Mouse (Mus musculus) ovary, postnatal 14 days (tissue): ENCODE results near the gene Nenf.

ENCODE experiments used
- DNase-seq: peaks from one replicate; pipeline ENCODE4 v3.0.0; 2022; ENCODE audit warnings: low spot score

Gene Nenf

DNA sequence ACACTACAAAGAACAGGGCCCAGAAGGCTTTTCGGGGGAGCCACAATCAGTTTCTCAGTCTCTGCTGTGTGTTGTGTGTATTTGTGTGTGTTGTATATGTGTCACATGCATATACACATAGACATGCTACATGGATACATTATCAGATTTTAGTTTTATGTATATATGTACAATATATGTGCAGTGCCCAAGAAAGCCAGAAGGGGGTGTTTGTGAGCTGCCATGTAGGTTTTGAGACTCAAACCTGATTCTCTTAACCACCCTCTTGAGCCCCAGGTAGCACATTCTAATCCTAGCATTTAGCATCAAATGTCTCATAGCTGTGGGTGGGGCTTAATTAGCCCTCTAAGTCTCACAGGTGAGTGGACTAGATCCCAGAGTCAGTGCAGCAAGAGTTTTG is 35.7 kb downstream of the Nenf start:
- DNase-seq: no peak

DNA sequence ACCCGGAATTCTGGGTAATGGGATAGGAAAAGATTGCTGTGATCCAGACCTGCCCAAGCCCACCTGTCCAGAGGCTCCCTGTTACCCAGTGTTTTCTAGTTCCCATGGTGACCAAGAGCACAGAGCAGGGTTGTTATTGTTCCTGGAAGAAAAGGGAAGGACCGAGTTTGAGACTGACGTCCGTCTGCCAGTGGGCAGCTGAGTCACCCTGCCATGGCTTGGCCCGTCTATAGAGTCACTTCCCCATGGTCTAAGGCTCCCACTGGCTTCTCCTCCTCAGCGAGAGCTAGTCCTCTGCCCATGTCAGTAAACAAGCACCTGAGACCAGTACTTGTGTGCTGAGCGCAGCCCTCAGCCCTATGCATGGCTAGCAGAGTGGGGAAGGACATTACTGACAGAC is 36.8 kb downstream of the Nenf start:
- DNase-seq: no peak

DNA sequence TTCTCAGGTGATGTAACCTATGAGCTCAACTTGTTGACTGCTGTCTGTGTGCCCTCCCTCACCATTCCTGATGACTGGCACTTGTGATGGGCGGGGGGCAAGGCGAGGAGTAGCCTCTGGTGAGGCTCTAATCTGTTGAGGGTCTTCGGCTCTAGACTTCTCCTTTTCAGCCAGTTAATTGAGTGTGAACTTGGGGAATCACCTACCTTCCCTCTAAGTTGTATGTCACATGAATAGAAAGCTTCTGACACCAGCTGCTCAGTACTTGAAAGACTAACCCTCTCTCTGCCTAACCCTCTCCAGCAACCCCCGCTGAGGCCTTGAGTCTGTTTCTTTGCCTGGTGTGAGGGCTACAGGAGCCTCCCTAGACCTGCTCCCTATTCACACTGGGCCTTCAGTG is 39.7 kb downstream of the Nenf start:
- DNase-seq: no peak

DNA sequence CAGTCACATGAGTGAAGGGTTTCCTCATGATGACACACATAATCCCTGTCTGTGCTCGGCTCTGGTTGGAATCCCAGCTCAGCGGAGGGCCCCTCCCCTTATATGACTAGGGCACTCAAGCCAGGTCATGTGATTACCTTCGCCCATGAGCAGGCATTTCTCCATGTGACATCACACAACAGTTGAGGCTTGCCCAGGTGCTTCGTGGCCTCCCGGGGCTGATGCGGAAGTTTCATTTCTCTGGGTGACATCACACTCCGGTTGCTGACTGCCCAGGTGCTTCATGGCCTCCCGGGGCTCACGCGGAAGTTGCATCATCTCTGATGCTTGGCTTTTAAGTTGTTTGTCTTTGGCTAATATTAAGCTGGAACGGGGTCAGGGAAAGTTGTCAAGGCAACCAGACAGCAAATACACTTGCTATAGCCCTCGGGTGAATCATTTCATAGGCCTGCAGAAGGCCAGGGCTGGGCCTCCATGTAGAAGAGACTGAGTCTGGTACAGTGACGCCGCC is 40.4 kb downstream of the Nenf start:
- DNase-seq: no peak

DNA sequence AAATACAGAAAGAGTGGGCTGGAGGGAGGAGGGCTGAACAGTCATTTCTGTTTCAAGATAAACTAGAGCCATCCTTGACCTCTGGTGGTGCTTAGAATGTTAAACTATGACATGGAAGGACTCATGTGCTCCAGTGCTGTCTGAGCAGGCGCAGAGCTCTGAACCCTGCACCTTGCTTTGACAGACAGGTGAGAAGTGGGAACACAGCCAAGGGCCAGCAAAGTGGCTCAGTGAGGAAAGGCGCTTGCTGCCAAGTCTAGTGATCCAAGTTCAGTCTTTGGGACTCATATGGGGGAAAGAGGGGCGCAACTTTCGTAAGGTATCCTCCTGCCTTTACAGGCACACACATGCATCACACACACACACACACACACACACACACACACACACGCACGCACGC is 41.8 kb downstream of the Nenf start:
- no peak for DNase-seq

DNA sequence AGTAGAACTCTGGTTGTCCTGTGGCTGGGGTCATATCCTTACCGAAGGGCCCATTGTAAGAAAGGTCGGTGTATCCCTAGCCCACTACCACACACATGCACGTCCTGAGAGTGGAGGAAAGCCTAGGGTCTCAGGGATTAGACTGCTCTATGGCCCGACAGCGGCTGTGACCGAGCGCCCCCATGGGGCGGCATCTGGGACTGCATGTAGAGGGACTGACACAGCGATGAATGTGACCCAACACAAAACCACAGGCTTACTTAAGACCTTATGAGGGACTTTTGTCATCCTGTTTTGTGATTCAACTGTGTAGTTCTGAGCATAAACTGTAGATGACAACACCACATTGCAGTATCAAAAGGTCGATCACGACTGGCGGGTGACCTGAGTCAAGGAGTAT is 42.5 kb downstream of the Nenf start:
- peak; percentile 71 for DNase-seq

DNA sequence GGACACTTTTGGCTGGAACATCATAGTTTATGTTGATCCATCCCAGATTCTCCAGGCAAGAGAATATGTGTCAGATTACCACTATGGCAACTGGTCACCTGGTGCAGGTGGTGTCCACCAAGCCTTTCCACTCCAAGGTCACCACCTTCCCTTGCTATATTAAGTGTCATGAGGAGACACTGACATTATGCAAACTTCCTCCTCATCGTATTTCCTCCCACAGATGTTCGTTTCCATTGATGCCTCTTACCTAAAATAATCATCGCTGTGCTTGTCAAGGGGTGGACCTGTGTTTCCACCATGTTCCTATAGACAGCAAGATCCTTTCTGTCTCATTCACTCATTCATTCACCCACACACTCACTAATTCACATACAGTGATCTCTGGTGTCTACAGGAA is 45.3 kb downstream of the Nenf start:
- DNase-seq: no peak

DNA sequence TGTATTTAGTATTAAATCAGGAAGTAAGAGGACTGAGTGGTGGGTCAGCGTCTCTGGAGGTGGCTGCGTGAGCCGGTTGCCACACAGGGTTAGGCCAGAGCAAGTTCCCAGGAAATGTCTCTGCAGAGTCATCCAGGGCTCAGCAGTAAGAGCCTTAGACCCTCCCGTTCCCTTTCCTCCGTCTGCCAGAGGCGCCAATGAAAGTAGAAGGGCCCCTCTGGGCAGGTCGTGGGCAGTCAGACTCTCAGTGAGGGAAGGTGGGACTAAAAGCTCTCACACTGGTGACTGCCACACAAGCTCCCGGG is 48.4 kb downstream of the Nenf start:
- DNase-seq: no peak

DNA sequence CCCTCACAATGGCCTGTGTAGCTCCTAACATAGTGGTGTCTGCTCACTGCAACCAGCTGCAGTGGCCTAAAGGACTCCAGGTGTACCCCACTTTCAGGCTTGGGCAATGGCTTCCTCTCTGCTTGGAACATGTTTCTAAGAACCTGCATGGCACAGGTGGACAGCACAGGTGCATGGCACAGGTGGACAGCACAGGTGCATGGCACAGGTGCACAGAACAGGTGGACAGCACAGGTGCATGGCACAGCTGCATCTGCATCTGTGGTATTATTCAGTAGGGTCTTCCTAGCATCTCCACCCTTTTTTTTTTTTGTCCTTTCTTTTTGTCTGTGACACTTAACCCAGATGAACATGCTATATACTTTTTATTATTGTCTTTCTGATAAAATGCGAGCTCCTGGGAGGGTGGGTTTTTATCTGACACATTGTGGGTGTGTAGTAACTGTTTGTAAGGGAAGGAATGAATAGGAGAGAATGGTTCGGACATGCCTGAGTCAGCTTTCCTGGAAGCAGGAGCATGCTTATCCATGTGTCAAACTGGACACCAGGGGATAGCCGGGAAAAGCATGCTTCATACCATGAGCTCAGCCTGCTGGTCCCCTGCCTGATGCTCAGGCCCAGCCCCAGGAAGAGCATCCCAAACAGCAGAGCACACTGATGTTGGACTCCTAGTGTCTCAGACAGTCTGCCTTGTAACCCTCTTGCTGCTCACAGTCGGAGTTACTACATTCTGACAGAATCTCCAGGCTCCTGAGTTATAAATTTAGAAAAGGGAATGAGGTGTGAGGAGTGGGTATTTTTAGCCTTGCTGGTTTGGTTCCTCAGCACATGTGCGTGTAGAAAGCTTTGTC is 49.0 kb downstream of the Nenf start:
- DNase-seq: no peak

DNA sequence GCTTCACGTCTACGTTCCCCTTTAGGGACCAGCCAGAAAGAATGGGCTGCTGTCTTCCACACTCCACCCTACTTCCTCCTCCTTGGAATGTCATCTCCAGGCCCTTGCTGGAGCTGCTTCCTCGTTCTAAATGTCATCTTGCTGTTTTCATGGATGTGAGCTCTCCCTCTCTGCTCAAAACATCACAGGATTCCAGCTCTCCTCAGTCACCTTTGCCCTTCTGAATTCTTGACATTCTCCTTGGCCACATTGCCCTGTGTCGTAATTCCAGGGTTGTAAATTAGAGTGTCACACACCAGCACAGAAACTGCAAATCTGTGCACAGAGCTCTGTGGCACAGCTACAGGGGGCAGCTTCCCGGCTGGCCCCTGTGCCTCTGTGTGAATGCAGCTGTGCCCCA is 50.1 kb downstream of the Nenf start:
- no peak for DNase-seq

DNA sequence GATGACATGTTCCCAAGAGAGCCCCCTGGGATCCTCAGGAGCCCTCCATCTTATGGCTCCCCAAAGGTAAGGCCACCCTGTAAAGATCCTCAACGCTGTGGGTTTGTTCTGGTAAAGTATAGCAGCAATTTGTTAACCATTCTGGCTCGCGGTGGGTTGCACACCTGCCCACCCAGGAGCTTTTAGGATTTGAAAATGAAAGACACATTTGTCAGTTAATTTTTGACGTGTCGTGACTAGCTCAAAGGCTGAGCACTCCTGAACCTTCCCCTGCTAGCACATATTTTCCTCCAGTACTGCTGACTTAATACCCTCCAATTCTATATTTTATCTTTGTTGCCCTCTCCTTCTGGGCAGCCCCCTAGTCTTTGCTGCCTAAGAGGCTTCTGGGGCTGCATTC is 50.8 kb downstream of the Nenf start:
- DNase-seq: no peak

DNA sequence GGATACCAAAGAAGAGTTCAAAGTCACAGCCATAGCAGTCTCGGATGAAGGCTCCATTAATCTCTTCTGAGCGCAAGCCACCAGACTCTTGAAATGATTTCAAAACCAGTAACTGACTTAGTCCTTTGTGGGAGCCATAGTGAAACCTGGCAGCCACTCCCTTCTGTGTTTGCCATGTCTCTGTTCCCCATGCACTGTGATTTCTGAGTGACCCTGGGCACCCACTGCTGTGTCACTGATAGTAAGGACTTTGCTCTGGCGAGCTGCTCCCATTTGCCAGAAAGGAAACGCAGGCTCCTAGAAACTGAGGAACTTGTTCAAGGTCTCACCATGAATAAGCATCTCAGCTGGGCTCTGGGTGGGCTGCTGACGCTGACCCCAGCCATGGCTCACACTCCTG is 54.5 kb downstream of the Nenf start:
- DNase-seq: no peak

DNA sequence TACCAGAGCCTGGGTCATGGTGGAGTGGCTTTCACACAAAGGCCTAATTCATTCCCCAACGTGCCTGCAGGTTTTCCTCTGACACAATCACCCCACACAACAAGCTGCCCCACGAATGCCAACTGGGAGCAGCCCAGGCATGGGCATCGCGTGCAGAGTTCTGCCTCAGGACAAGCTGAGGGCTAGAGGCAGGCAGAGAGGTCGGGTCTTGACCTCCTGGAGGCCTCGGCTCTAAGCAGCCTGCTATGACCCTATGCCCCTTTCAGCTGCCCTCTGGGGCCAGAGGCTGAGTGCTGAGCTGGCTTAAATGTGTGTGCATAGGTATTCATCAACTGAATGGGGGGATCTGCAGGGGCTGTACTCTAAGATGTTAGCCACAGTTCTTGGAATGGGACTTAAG is 56.1 kb downstream of the Nenf start:
- DNase-seq: no peak

DNA sequence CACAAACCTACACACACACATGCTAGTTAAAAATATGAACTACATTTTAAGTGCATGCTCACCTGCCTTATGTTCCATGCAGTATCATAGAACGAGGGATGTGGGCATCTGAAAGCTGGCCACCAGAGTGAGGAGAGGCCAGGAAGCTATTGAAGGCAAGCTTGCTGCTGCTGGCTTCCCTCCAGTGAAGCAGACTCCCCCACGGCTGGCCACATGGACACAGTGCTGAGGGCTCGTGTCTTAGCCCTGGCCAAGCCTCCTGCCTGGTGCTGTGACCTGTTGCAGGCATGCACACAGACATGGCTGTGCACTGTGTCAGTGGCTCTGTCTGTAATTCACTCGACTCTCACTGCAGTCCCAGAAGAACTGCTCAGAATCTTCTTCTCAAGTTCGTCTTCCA is 58.3 kb downstream of the Nenf start:
- DNase-seq: no peak

DNA sequence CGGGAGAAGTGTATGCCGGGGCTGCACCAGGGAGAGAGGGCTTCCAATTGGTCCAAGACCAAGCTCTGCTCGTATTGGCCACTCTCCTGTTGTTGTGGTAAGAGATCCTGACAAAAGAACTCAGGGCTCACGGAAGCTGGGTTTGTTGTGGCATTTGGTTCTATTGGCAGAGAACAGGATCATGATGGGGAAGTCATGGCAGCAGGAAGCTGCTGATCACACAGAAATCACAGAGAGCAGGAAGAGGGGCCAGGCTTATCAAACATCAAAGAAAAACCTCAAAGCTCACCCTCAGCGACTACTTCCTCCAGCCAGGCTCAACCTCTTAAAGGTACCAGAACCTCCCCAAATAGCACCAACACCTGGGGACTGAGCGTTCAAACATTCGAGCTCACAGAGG is 58.9 kb downstream of the Nenf start:
- DNase-seq: no peak

DNA sequence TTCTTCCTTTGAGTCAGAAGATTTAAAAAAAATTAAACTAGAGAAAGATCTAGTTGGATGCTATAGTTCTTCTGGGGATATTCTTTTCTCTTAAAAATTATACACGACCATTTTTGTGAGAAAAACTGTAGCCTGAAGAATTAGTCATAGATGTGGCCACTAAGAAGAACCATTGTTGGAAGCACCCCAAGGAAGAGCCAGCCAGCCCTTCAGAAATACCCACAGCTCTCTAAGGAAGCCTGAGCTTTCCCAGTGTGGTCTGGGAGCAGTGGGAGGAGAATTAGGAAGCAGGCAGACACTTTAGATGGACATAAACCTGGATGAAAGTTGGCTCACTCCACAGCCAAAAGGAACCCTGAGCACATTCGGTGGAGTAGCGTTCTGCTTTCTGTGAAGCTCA is 59.5 kb downstream of the Nenf start:
- no peak for DNase-seq

DNA sequence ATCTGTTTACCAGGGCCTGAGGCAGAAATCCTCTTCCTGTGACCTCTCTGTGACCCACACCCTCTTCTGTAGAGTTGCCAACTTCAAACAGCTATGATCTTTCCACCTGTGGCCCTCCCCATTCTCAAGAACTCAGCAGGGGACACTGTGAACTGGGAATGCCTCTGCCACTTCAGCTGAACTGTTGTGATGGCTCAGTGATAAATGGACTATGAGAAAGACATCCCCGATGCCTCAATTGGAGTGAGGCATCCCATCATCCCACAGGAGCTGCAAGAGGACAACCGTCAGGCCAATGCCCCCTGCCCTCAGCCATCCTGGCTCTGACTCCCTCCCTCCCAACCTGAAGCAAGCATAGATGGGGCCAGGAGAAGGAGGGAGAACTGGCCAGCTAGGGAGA is 60.0 kb downstream of the Nenf start:
- no peak for DNase-seq

DNA sequence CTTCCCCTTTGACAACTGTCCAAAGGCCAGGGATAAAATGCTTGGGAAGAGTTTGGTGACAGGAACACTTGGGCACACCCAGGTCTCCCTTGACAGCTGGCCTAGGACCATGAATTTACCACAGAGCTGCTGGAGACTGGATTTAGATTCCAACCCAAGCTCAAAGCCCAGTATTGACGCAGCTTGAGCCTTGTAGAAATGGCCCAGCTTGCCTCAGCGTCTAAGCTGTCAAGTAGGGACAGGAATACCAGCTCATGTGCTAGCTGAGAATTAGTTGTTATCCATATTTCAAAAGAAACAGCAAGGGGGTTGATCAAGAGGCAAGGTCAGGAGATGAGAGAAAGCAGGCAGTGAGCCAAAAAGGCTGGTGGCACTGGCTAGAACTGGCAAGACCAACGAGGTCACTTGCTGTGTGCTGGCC is 60.6 kb downstream of the Nenf start:
- no peak for DNase-seq
